Mouse (Mus musculus) heart, embryonic 12.5 days (tissue): ENCODE measurements around the gene Prune2. TPM values are rescaled to one million over a fixed set of nuclear protein-coding genes. Genes with fewer than 3 reads are reported as not detected.

Experiments
- ATAC-seq: fragments of 200-750 bp; cut with Nextera tagmentation; 2 replicates; pipeline ENCODE4 v1.8.0; 2017; ENCODE audit warnings: moderate TSS enrichment, moderate library complexity; ENCODE audit not compliant: insufficient number of reproducible peaks, low FRiP score
- H3K27ac ChIP-seq: fragments of 300-500 bp; sonication (generic); 2 replicates; pipeline ENCODE4 v1.5.1; 2016; ENCODE audit warnings: mild to moderate bottlenecking, moderate library complexity; ENCODE audit not compliant: poor library complexity, severe bottlenecking
- H3K27me3 ChIP-seq: fragments of 300-500 bp; sonication (generic); replicated peaks from 2 replicates; pipeline ENCODE4 v1.6.1; 2016; ENCODE audit warnings: mild to moderate bottlenecking, moderate library complexity
- H3K36me3 ChIP-seq: fragments of 300-500 bp; sonication (generic); 2 replicates; pipeline ENCODE4 v1.6.1; 2016; ENCODE audit warnings: mild to moderate bottlenecking, moderate library complexity
- H3K4me1 ChIP-seq: fragments of 300-500 bp; sonication (generic); replicated peaks from 2 replicates; pipeline ENCODE4 v1.6.1; 2016; ENCODE audit warnings: mild to moderate bottlenecking
- H3K4me2 ChIP-seq: fragments of 300-500 bp; sonication (generic); 2 replicates; pipeline ENCODE4 v1.6.1; 2016; ENCODE audit warnings: mild to moderate bottlenecking, moderate library complexity
- H3K4me3 ChIP-seq: fragments of 300-500 bp; sonication (generic); 2 replicates; pipeline ENCODE4 v1.5.1; 2016; ENCODE audit warnings: mild to moderate bottlenecking
- H3K9ac ChIP-seq: fragments of 300-500 bp; sonication (generic); 2 replicates; pipeline ENCODE4 v1.6.1; 2016; ENCODE audit warnings: mild to moderate bottlenecking, moderate library complexity
- H3K9me3 ChIP-seq: fragments of 300-500 bp; sonication (generic); replicated peaks from 2 replicates; pipeline ENCODE4 v1.6.1; 2016; ENCODE audit warnings: mild to moderate bottlenecking, moderate library complexity
- WGBS: fragments of 180-500 bp; shearing (Covaris S2); methylation state at CpG from one replicate; pipeline ENCODE4 v1.1.7; 2016; 5-methylcytosine and 5-hydroxymethylcytosine counted together
- polyA plus RNA-seq: library from polyadenylated mRNA; unstranded; fragments of >200 nt; fragmentation: Nextera tagmentation; extraction: Ambion mirVana; gene quantifications from 2 replicates; pipeline ENCODE4 v1.2.1, GENCODE M21; 2016

Prune2 gene
- 7.7 and 8.2 TPM in 2 replicates for polyA plus RNA-seq

- peak within 1 kb of the TSS; percentile 98 for H3K4me2 ChIP-seq
- no peaks in the 10 kb centered on the region for H3K36me3 ChIP-seq
- under 1% methylated on average over 36 of the region's 36 CpGs for WGBS
- peak; percentile 94 for ATAC-seq
- peaks cover 17% of the 10 kb centered on the region for H3K4me1 ChIP-seq
- H3K9ac ChIP-seq: peak within 1 kb of the TSS; percentile 72
- H3K9me3 ChIP-seq: no peaks in the 10 kb centered on the region
- H3K4me3 ChIP-seq: peak within 1 kb of the TSS; percentile 56
- H3K27ac ChIP-seq: no peak within 1 kb of the TSS; the same call in 1 of the 2 replicates
- peaks cover 47% of the 10 kb centered on the region for H3K27me3 ChIP-seq
Measured at GRCm38 (mm10) chr19:16955613-16956271, at the start of gene Prune2. TSS of gene Prune2 (plus strand) at chr19:16956118.

GRCm38 (mm10) chr19:16911507-16911906, 44.4 kb upstream of the Prune2 start:
- H3K9ac ChIP-seq: no peak overlapping the region
- no peaks in the 10 kb centered on the region for H3K27me3 ChIP-seq
- H3K9me3 ChIP-seq: 0 out of 2 replicates have a peak, but pooled peaks cover 4% of the 10 kb centered on the region
- 88% methylated on average over 5 of the region's 5 CpGs for WGBS
- no peaks in the 10 kb centered on the region for H3K36me3 ChIP-seq
- H3K27ac ChIP-seq: no peak overlapping the region
- no peak overlapping the region for H3K4me2 ChIP-seq
- H3K4me1 ChIP-seq: no peaks in the 10 kb centered on the region
- no peak for ATAC-seq
- no peak overlapping the region for H3K4me3 ChIP-seq

GRCm38 (mm10) chr19:16924516-16924915, 31.4 kb upstream of the Prune2 start:
- Histone ChIP-seq H3K9ac (no peak overlapping the region), H3K36me3 (no peaks in the 10 kb centered on the region), H3K27ac (no peak overlapping the region), H3K4me1 (no peaks in the 10 kb centered on the region), H3K4me2 (no peak overlapping the region), H3K4me3 (no peak overlapping the region), H3K9me3 (no peaks in the 10 kb centered on the region), H3K27me3 (no peaks in the 10 kb centered on the region)
- 72% methylated on average over 4 of the region's 4 CpGs for WGBS
- ATAC-seq: no peak

DNA sequence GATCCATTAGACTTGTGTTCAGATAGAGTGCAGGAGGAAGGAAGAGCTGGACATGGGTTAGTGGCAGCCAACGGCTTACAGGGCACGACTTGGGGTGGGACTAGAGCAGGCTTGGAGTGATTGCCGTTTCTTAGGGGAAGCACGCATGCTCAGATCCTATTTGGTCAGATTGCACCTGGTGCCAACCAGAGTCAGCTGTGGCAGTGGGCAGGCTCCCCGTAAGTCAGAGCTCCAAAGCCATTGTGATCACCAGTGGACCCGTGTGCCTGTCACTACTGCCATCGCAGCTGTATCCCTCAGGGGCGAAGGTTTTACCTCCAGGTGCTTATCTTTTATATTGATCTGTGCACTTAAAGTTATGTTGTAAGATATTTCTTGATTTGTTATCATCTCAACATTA, 21.3 kb upstream of the Prune2 start:
- no peak overlapping the region for H3K27ac ChIP-seq
- 0 out of 2 replicates have a peak, but pooled peaks cover 6% of the 10 kb centered on the region for H3K27me3 ChIP-seq
- H3K9ac ChIP-seq: no peak overlapping the region
- no peak overlapping the region for H3K4me3 ChIP-seq
- no peaks in the 10 kb centered on the region for H3K9me3 ChIP-seq
- ATAC-seq: no peak
- H3K36me3 ChIP-seq: no peaks in the 10 kb centered on the region
- WGBS: 73% methylated on average over 8 of the region's 8 CpGs
- H3K4me1 ChIP-seq: no peaks in the 10 kb centered on the region
- no peak overlapping the region for H3K4me2 ChIP-seq

DNA sequence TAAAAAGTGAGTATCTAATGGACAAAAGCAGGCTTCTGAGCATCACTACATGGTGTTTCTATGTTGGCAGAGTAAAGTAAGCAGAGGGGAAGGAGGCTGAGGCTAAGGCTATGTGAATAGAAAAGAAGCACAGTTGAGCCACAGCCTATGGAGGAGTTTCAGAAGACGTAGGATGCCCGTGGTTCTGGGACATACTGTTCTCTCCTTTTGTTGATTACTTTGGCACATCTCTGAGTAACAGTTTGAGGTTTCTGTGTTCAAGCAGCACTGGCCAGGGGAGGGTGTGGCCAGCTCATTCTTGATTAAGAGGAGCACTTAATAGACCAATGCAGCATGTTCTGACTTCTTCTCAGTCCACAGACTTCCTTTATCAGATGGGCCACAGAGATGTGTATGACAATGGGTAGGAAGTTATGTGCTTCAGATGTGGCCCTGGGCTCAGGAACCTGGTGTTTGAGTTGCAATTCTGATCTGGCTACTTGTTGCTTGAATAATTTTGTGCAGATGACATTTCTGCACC, 7.1 kb upstream of the Prune2 start:
- 81% methylated on average over 2 of the region's 2 CpGs for WGBS
- no peaks in the 10 kb centered on the region for H3K36me3 ChIP-seq
- H3K4me1 ChIP-seq: no peaks in the 10 kb centered on the region
- no peak overlapping the region for H3K4me2 ChIP-seq
- no peak overlapping the region for H3K4me3 ChIP-seq
- H3K9ac ChIP-seq: no peak overlapping the region
- peaks cover 10% of the 10 kb centered on the region; the same call in 1 of the 2 replicates for H3K27me3 ChIP-seq
- ATAC-seq: no peak
- no peak overlapping the region for H3K27ac ChIP-seq
- no peaks in the 10 kb centered on the region for H3K9me3 ChIP-seq

- no peak for ATAC-seq
- Histone ChIP-seq H3K4me1 (no peaks in the 10 kb centered on the region), H3K9ac (no peak overlapping the region), H3K27me3 (peaks cover 15% of the 10 kb centered on the region), H3K4me3 (no peak overlapping the region), H3K4me2 (no peak overlapping the region), H3K9me3 (no peaks in the 10 kb centered on the region), H3K27ac (no peak overlapping the region), H3K36me3 (no peaks in the 10 kb centered on the region)
- 69% methylated on average over 2 of the region's 2 CpGs for WGBS
Measured at GRCm38 (mm10) chr19:16949341-16949740, 6.6 kb upstream of the Prune2 start.

- WGBS: 62% methylated on average over 9 of the region's 9 CpGs
- no peak for ATAC-seq
- H3K4me1 ChIP-seq: no peaks in the 10 kb centered on the region
Measured at GRCm38 (mm10) chr19:16950051-16950450, 5.9 kb upstream of the Prune2 start.

GRCm38 (mm10) chr19:16950664-16951363, 5.1 kb upstream of the Prune2 start:
- WGBS: 76% methylated on average over 8 of the region's 8 CpGs
- no peak for ATAC-seq

More at GRCm38 (mm10) chr19:16950051-16950450, 5.9 kb upstream of the Prune2 start:
- H3K4me3 ChIP-seq: no peak overlapping the region
- no peak overlapping the region for H3K4me2 ChIP-seq
- H3K9ac ChIP-seq: no peak overlapping the region
- H3K36me3 ChIP-seq: no peaks in the 10 kb centered on the region
- H3K9me3 ChIP-seq: no peaks in the 10 kb centered on the region
- no peak overlapping the region for H3K27ac ChIP-seq
- peaks cover 22% of the 10 kb centered on the region for H3K27me3 ChIP-seq

DNA sequence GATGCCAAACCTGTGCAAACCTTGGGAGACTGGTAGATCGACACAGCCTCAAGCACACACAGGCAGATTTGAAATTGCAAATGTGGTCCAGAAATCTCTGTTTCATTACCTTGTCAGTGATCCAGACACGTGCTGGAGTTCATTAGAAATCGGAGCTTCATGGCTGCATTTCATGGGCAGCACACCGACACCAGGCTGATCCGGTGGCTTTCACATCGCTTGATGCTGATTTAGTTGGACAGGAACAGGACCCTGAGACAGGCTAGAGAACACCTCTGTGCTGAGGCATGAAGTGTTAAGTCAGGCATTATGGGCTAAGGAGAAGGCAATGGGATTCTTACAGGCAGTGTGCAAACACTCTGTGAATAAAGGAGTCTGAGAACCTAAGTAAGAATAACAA, 1.2 kb upstream of the Prune2 start:
- Histone ChIP-seq H3K36me3 (no peaks in the 10 kb centered on the region), H3K4me2 (no peak overlapping the region), H3K27ac (no peak overlapping the region), H3K4me3 (no peak overlapping the region), H3K9ac (no peak overlapping the region), H3K4me1 (peaks cover 16% of the 10 kb centered on the region), H3K27me3 (peaks cover 47% of the 10 kb centered on the region), H3K9me3 (no peaks in the 10 kb centered on the region)
- no peak for ATAC-seq
- 79% methylated on average over 6 of the region's 6 CpGs for WGBS

More at GRCm38 (mm10) chr19:16950664-16951363, 5.1 kb upstream of the Prune2 start:
- H3K27ac ChIP-seq: no peak overlapping the region
- H3K9me3 ChIP-seq: no peaks in the 10 kb centered on the region
- no peaks in the 10 kb centered on the region for H3K36me3 ChIP-seq
- no peak overlapping the region for H3K4me3 ChIP-seq
- no peak overlapping the region for H3K4me2 ChIP-seq
- peaks cover 5% of the 10 kb centered on the region; the same call in 1 of the 2 replicates for H3K4me1 ChIP-seq
- H3K9ac ChIP-seq: no peak overlapping the region
- H3K27me3 ChIP-seq: peaks cover 29% of the 10 kb centered on the region

- no peak overlapping the region for H3K9ac ChIP-seq
- 0 out of 2 replicates have a peak overlapping the region, but pooled peaks have one; percentile 56 for H3K4me3 ChIP-seq
- H3K4me1 ChIP-seq: peaks cover 17% of the 10 kb centered on the region
- peaks cover 47% of the 10 kb centered on the region for H3K27me3 ChIP-seq
- no peak for ATAC-seq
- WGBS: 48% methylated on average over 9 of the region's 9 CpGs
- no peaks in the 10 kb centered on the region for H3K9me3 ChIP-seq
- H3K27ac ChIP-seq: no peak overlapping the region; the same call in 1 of the 2 replicates
- H3K4me2 ChIP-seq: peak overlapping the region; percentile 98
- no peaks in the 10 kb centered on the region for H3K36me3 ChIP-seq
Measured at GRCm38 (mm10) chr19:16955231-16955612, 696 bp upstream of the Prune2 start.

- Histone ChIP-seq H3K4me3 (peak overlapping the region; percentile 56), H3K27me3 (peaks cover 47% of the 10 kb centered on the region), H3K9ac (peak overlapping the region; percentile 72), H3K9me3 (no peaks in the 10 kb centered on the region), H3K4me2 (peak overlapping the region; percentile 98), H3K4me1 (peaks cover 17% of the 10 kb centered on the region), H3K36me3 (no peaks in the 10 kb centered on the region), H3K27ac (no peak overlapping the region)
- peak; percentile 27; the same call in 1 of the 2 replicates for ATAC-seq
- WGBS: 2% methylated on average over 7 of the region's 7 CpGs
Measured at GRCm38 (mm10) chr19:16956319-16956718, 401 bp downstream of the Prune2 start.
